Mouse (Mus musculus) v-Abl transformed pro-B cells (cell line): ENCODE measurements around the gene Slc18b1.

Experiments used
- in situ Hi-C, 2 experiments: fragments of 400-800 bp; cut with MboI; formaldehyde crosslinking; loops; one replicate each; pipeline ENCODE4 v1.15.1; 2025; ENCODE audit not compliant: unreplicated experiment in 2 of 2

Slc18b1 gene

GRCm38 (mm10) chr10:23799933-23800332, 3.1 kb downstream of the Slc18b1 start:
- in situ Hi-C loops, result loop anchor here (25.0 kb wide), 5 partner anchors 1088 to 1788 kb away; no protein-coding TSS in a partner anchor

- in situ Hi-C loops, result no loop called here
These were observed 6.1 kb downstream of the Slc18b1 start for GRCm38 (mm10) chr10:23802911-23803310.

- in situ Hi-C loops, result no loop called here
These were observed 7.9 kb downstream of the Slc18b1 start for GRCm38 (mm10) chr10:23804665-23805064.

GRCm38 (mm10) chr10:23806201-23806600, 9.4 kb downstream of the Slc18b1 start:
- in situ Hi-C loops, result no loop called here

- in situ Hi-C loops, result loop anchor here in 1 of 2 experiments (10.0 kb wide), 1 partner anchor 813 kb away; no protein-coding TSS in a partner anchor
These were observed 15.1 kb downstream of the Slc18b1 start for GRCm38 (mm10) chr10:23811635-23812437.

- in situ Hi-C loops, result loop anchor here in 1 of 2 experiments (10.0 kb wide), 1 partner anchor 812 kb away; no protein-coding TSS in a partner anchor
These were observed 15.6 kb downstream of the Slc18b1 start for GRCm38 (mm10) chr10:23812438-23812759.

GRCm38 (mm10) chr10:23812852-23813766, 16.3 kb downstream of the Slc18b1 start:
- in situ Hi-C loops, result loop anchor here in 1 of 2 experiments (10.0 kb wide), 1 partner anchor 812 kb away; no protein-coding TSS in a partner anchor

GRCm38 (mm10) chr10:23815168-23815567, 18.4 kb downstream of the Slc18b1 start:
- in situ Hi-C loops, result loop anchor here (5.0 to 10.0 kb wide), 5 partner anchors 267 to 810 kb away; no protein-coding TSS in a partner anchor

- in situ Hi-C loops, result loop anchor here (5.0 to 10.0 kb wide), 5 partner anchors 266 to 809 kb away; no protein-coding TSS in a partner anchor
These were observed 19.5 kb downstream of the Slc18b1 start for GRCm38 (mm10) chr10:23816241-23816640.

- in situ Hi-C loops, result no loop called here
These were observed 29.7 kb downstream of the Slc18b1 start for GRCm38 (mm10) chr10:23826516-23826915.

- in situ Hi-C loops, result no loop called here
These were observed 39.5 kb downstream of the Slc18b1 start for GRCm38 (mm10) chr10:23836003-23836964.

- in situ Hi-C loops, result no loop called here
These were observed 40.3 kb downstream of the Slc18b1 start for GRCm38 (mm10) chr10:23837115-23837514.

GRCm38 (mm10) chr10:23838910-23839309, 42.1 kb downstream of the Slc18b1 start:
- in situ Hi-C loops, result no loop called here

- in situ Hi-C loops, result no loop called here
These were observed 42.6 kb downstream of the Slc18b1 start for GRCm38 (mm10) chr10:23839368-23839767.

- in situ Hi-C loops, result no loop called here
These were observed 43.7 kb downstream of the Slc18b1 start for GRCm38 (mm10) chr10:23840496-23840895.

- in situ Hi-C loops, result no loop called here
These were observed 54.6 kb downstream of the Slc18b1 start, which contains the start of gene Vnn3 for GRCm38 (mm10) chr10:23851228-23851912. Vnn3 (plus strand) TSS chr10:23851462.

GRCm38 (mm10) chr10:23852096-23852495, 55.3 kb downstream of the Slc18b1 start:
- in situ Hi-C loops, result no loop called here

- in situ Hi-C loops, result no loop called here
These were observed 67.9 kb downstream of the Slc18b1 start for GRCm38 (mm10) chr10:23864362-23865312.
